Mouse (Mus musculus) hindlimb bud, embryonic 11.5 days (tissue): Measurements from ENCODE around the gene Olfr914.

Source experiments
- DNase-seq: peaks from one replicate; pipeline ENCODE4 v3.0.0-alpha.2; 2012; ENCODE audit warnings: low read depth, low spot score; ENCODE audit errors: extremely low spot score

Gene Olfr914

GRCm38 (mm10) chr9:38604802-38605201 is at the start of gene Olfr914:
Gene Olfr914 (plus strand): TSS chr9:38605102.
- no peak for DNase-seq

- DNase-seq: no peak
Measured at GRCm38 (mm10) chr9:38579878-38580277, 25.0 kb upstream of the Olfr914 start, which contains the start of gene Olfr912. Gene Olfr912 (plus strand): TSS chr9:38580178.

- DNase-seq: no peak
Measured at GRCm38 (mm10) chr9:38591056-38591455, 13.8 kb upstream of the Olfr914 start.

GRCm38 (mm10) chr9:38592459-38592858 is 12.4 kb upstream of the Olfr914 start, which contains the start of gene Olfr913:
Gene Olfr913 (plus strand): TSS chr9:38592759.
- no peak for DNase-seq

GRCm38 (mm10) chr9:38632406-38632805 is 27.5 kb downstream of the Olfr914 start:
- DNase-seq: no peak

GRCm38 (mm10) chr9:38659775-38660174 is 54.9 kb downstream of the Olfr914 start, which contains the start of gene Olfr916:
Gene Olfr916 (minus strand): TSS chr9:38659875.
- DNase-seq: no peak
